Mouse (Mus musculus): ENCODE results near the gene Casp7.

The Casp7 gene

GRCm38 (mm10) chr19:56470286-56471020 is 73.5 kb downstream of the Casp7 start:
- DNase-seq (ENCODE audit: low read depth): no peak

DNA sequence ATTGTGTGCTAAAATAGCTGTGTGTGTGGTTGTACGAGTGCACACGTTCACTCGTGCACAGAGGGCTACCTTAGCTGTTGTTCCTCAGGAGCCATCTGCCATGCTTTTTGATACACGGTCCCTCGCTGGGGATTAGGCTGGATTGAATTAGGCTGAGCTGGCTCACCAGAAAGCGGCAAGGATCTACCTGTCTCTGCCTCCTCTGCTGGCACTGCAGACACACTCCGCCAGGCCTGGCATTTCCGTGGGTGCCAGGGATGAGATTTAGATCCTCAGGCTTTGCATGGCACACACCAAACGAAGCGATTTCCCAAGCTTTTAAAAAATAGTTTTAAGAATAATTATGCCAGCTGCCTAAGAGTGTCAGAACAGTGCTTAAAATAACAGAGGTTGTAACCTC is 75.0 kb downstream of the Casp7 start:
- no peak for DNase-seq (ENCODE audit: low read depth)

DNA sequence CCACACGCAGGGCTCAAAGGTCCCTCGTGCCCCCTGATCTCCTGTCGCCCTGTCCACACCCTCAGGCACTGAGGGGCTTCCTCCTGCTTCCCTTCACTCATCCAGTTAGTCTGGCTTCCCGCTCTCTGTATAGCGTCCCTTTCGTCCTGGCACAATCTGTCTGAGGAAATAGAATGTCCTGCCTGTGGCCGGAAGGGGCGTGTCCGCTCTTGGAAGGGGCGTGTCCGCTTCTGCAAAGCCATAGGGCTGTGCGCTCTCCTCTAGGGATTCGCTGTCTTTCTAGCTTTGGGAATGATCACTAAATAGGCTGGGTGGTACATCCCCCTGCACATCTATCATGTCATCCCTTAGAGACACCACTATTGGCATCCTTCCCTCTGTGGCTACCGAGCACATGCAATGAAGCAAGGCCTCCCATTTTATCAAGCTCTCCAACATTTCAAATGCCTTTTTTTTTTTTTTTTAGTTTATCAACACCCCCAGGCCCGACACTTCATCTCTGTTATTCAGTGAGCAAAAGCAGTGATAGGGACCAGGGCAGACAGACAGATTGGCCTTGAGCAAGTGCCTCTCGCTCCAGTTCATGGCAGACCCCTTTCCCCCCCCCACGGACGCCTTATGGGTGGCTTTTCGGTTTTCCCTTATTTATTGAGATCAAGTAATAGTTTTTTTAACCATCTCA is 78.1 kb downstream of the Casp7 start:
- DNase-seq (ENCODE audit: low read depth): peak; percentile 34

- DNase-seq (ENCODE audit: low read depth): no peak
These were observed 79.6 kb downstream of the Casp7 start for GRCm38 (mm10) chr19:56476546-56476945.

- DNase-seq (ENCODE audit: low read depth): no peak
These were observed 80.3 kb downstream of the Casp7 start for GRCm38 (mm10) chr19:56477253-56477652.

DNA sequence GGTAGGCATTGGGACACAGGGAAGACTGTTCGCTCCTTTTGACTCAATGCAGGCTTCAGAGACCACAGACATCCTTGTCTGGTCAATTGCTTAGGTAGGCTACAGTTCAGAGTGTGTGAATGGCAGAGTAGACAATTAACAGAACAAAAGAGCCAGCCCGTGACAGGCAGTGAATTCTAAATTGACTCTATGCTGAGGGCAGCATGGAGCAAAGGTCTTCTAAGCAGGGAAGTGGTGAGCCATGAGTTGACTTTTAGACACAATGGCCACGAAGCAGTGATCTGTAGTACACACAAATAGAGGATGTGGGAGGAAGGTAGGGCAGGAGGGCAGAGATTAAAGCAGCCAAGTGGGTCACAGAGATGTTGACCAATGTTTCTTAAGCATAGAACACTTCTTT is 80.9 kb downstream of the Casp7 start:
- no peak for DNase-seq (ENCODE audit: low read depth)

DNA sequence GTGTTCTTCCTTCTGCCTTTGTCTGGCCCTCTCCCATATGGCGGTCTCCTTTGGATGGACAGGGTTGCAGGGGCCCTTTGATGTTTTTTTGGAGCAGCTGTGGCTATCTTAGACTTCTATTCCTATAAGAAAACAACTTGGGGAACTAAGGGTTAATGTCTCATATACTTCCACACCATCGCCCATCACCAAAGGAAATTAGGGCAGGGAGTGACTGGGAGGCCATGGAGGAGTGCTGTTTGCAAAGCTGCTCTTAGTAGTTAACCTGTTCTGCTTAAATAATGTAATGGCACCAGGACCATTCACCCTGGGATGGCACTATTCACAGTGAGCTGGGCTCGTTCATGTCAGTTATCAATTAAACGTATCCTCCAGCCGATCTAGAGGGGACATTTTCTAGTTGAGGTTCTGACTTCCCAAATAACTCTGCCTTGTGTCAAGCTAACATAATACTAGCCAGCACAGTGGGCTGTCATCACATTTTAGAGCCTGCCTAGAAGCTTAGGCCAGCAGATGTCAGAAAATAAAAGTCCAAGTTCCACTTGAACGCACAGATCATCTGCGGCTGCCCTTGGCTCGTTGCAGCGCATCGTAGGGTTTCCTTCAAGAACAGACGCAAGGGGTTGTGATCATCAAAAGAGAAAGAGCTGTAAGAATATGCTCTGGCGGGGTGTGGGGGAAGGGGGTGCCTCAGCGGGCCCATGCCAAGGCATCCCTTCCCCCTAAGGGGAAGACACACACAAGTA is 87.9 kb downstream of the Casp7 start:
- DNase-seq (ENCODE audit: low read depth): no peak

DNA sequence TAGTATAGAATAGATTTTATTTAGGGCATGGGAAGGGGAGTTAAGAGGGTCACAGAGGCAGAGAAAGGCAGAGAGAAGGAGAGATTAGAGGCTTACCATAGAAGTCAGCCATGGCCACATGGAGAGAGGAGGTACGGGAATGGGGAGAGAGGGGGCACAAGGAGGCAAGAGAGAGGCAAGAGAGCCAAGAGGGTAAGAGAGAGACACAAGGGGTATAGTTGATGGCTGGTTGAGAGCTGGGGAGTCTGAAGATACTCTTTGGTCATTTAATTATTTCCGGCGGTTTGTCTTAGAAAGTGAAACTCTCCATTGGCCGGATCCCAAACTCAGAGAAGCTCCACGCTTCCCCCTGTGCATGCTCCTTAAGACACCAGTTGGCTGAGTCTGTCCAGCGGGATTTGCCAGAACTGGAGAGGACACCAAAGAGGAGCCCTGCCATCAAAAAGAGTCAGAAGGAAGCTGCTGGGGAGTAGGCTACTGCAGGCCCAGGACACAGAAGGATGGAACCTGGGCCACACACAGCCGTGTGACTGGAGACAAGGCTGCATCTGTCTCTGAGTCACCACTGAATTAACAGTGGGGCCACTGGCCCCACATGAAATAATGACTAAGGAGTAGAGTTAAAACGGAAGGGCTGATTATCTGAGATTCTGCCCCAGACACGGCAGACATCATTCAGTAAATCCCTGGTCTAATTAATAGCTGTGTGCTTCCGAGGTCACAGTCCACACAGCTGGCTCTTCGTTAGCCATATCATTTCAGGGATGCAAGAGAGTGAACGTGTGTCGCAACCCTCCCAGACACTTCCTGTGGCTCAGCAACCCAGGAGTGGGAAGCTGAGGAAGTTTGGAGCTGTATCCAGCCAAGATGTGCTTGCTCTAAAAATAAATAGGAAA is 88.7 kb downstream of the Casp7 start:
- no peak for DNase-seq (ENCODE audit: low read depth)

GRCm38 (mm10) chr19:56486926-56487325 is 90.0 kb downstream of the Casp7 start:
- DNase-seq (ENCODE audit: low read depth): no peak

DNA sequence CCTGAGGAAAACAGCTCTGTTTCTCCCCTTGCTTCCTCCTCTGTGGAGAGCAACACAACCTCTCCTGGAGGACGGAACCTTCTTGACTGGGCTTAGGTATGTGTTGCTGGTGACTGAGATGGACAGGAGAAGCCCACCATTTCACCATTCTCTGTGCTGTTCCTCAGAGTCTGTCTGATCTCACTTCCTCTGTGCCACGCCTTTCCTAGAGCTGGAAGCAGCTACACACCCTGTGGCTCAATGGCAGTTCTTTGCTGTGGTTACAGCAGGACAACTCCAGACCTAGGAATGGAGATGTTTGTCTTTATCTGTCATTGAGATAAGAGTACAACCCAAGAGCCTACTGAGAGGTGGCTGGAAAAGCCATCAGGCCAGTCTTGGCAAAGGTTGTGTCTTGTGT is 90.4 kb downstream of the Casp7 start:
- no peak for DNase-seq (ENCODE audit: low read depth)

DNA sequence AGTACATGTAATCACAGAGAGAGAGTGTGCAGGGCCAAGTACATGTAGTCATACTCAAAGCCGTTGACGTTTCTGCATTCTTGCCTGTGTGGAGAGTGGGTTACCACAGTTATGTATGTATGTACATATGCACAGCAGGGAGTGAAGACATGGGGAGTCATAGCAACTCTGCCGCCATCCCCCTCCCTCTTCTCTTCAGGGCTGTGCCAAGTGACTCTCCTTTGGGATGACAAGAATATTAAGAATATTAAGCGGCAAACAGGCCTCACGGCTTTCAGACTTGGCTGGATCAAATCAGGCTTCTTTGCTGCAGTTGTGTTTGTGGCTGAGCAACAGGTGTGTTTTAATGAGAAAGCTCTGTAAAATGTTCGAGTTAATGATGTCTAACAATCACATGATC is 92.7 kb downstream of the Casp7 start:
- no peak for DNase-seq (ENCODE audit: low read depth)
